Mouse (Mus musculus) gonadal fat pad, adult 2 months (tissue): ENCODE results near the gene Ect2. TPM values are rescaled to one million over a fixed set of nuclear protein-coding genes. Genes with fewer than 3 reads are reported as not detected.

Experiments
- DNase-seq: peaks from one replicate; pipeline ENCODE4 v3.0.0-alpha.2; 2012; ENCODE audit warnings: low read depth
- polyA plus RNA-seq: library from polyadenylated mRNA; depleted of rRNA; stranded (reverse); fragments of >200 nt; gene quantifications from 2 replicates; pipeline ENCODE4 v1.2.3, GENCODE M21; 2012; rRNA removed

Ect2 gene
- polyA plus RNA-seq, 1 experiment = 1.0 TPM

DNA sequence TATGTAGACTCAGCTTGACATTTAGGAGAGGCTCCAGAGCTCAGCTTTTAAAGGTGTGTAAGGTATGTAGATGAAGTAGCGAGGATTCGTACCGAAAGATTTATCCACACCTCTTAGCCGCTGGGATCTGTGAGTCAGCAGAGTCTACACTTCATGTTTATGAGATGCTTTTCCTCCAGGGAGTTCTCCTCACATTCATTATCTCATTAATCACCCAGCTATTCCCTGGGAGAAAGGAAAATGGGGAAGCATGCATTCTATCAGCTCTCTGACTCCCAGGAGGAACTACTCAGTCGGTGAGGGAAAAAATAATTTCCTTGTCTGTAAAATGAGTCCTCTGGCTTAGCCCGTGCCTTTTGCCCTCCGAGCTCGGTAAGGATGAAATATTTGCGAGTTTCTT lies 83.3 kb downstream of the Ect2 start:
- no peak for DNase-seq

DNA sequence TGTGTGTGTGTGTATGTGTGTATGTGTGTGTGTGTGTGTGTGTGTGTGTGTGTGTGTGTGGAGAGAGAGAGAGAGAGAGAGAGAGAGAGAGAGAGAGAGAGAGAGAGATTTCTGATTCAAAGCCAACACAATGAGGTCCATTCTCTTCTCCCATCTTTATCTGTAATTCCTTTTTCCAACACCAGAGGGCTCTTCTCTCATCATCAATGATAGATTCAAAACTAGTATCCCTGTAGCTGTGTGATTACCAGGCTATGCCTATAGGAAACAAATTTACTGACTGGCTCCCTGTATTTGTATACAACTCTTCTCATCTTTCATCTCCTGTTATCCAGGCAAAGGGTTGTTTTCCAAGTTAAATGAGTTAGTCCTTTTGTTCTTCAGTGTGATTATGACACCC lies 86.5 kb downstream of the Ect2 start:
- no peak for DNase-seq

DNA sequence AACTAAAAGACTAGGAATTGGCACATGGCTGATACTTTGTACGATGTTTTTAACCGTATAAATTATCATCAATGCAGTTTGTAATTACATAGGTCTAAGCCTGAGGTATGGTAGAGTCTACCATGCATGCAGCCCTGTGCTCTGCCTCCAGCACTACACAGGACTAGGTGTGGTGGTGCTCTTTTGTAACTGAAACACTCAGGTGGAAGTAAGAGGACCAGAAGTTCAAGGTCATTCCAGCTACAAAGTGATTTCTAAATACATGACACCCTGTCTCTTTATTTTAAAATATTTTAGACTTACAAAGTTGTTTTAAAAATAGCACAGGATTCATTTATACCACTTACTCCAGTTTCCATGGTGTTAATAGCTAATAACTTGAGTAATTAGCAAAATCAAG lies 88.8 kb downstream of the Ect2 start:
- DNase-seq = no peak

DNA sequence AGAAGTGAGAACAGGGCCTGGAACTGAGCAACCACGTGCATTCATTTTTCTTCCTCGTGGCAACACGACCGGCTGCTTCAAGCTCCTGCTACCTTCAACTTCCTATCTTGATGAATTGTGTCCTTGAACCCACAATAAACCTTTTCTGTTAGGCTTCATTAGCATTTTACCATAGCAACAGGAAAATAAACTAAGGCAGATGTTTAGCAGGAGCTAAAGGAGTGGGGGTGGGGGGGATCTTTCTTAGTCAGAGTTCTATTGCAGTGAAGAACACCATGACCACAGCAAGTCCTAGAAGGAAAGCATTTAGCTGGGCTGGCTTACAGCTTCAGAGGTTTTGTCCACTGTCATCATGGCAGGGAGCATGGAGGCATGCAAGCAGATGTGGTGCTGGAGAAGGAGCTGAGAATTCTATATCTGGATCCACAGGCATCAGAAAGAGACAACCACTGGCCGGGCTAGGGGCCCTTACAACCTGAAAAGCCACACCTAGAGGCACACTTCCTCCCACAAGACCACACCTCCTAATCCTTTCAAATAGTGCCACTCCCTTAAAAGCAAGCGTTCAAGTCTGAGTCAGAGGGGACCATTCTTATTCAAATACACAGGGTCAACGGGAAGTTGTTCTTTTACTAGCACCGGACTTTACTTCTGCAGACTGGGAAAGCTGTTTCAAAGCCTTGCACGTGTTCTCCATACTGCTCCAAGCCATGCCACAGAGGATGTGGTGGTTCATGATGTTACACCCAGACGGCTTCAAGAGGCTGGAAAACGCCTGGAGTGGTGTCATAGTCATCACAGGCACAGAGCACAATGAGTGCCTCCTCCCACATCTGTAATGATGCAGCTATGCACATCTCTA lies 90.0 kb downstream of the Ect2 start:
- DNase-seq = no peak

DNA sequence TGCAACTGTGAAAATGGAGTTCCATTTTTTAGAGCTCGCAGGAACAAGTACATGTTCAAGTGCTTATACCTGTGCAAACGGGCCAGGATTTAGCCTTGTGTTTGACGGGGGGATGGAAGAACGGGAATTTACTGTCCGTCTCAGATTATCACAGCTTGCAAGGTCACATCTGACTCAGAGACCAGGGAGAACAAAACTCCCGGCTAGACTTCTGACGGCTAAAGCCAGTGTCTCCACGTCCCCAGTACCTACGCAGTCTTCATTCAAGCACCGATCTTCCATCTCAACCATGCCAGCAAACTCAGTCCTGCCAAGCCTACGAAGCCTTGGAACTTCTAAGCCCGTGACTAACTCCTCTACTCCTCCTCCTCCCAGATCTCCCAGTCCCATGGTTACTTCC lies 93.2 kb downstream of the Ect2 start:
- DNase-seq = no peak

DNA sequence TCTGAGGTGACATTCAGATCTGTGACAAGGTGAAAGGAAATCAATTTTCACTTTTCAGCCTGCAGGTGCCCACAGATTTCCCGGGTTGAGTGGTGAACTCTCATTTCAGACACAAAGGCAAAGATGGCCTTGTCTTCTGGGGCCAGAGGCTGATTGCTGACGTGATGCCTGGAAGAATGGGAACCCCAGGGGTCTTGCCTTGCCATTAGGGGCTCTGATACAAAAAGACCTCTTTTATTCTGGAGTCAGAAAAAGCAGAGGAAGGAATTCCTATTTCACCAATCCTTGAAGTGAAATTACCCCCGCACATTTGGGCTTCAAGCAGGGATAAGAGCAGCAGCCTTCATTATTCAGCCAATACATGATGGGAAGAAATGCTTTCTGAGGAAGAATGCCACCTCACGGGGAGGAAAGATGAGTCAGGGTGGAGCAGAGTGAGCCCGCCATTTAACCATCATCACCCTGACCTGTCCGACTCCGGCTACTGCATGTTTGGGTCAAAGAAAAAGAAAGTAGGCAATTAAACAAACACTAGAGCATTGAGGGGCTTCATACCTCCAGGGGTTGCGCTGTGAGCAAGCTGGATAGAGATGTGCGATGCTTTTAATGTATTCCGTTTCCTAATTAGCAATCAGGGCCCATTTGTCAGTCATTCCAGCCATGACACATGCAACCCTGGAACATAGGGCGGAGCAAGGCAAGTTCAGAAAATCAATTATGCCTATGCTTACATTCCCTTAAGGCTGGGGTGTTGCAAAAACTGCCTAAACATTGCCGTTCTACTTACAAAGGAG lies 94.0 kb downstream of the Ect2 start:
- no peak for DNase-seq

DNA sequence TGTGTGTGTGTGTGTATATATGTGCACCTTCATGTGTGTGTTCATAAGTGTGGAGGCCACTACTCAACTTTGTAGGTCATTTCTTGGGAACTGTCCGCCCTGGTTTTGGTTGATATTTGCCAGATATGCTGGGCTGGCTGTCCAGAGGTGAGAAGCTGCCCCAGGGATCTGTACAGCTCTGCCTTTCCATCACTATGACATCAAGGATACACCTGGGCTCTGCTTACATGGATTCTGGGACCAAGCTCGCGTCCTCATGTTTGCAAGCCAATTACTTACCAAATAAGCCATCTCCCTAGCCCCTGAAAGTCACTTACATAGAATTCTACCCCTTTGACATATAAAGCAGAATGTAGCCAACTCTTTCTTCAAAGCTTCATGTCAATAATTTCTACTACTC lies 98.2 kb downstream of the Ect2 start:
- DNase-seq = no peak

DNA sequence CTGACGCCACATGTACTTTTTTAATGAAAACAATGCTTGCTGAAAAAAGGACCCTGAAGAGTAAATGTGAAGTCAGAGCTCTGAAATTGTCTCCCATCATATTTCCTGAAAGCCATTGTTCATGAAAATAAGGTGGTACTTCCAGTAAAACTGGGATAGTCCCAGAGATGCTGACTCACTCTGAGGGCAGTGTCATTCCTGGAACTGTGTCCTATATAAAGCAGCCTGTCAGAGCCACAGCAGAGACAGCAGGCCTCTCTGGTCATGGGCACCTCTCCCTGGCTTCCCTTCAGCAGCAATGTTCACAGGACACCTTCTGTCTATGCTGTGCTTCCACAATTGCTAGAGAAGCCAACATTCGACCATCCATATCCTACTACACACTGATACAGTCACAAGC lies 98.9 kb downstream of the Ect2 start:
- DNase-seq = no peak

Other genes starting within 250 kb of the Ect2 start
- gene Nceh1, start 29.1 kb upstream of the Ect2 start, polyA plus RNA-seq = 8.8 and 12.8 TPM in 2 replicates
- gene Tnfsf10, start 163.2 kb upstream of the Ect2 start, polyA plus RNA-seq = 3.3 and 3.5 TPM in 2 replicates
- gene Ghsr, start 217.5 kb upstream of the Ect2 start, polyA plus RNA-seq = not detected in 2 replicates